Mouse (Mus musculus): ENCODE data around the gene Olfr229. TPM values are rescaled to one million over a fixed set of nuclear protein-coding genes. Genes with fewer than 3 reads are reported as not detected.

The Olfr229 gene
- polyA plus RNA-seq, 1 experiment from 2014 or later, result not detected

Other genes with a start within 250 kb of the Olfr229 start
- gene Olfr963, start 240.1 kb upstream of the Olfr229 start, polyA plus RNA-seq (2015; fragmentation: Nextera tagmentation; extraction: Ambion mirVana), result not detected in 2 replicates
- not detected in 2 replicates for gene Olfr149, start 200.2 kb upstream of the Olfr229 start, polyA plus RNA-seq (2015; fragmentation: Nextera tagmentation; extraction: Ambion mirVana)
- not detected in 2 replicates for gene Olfr965, start 196.0 kb upstream of the Olfr229 start, polyA plus RNA-seq (2015; fragmentation: Nextera tagmentation; extraction: Ambion mirVana)
- gene Olfr150, start 176.4 kb upstream of the Olfr229 start, polyA plus RNA-seq (2015; fragmentation: Nextera tagmentation; extraction: Ambion mirVana), result not detected in 2 replicates
- gene Olfr967, start 161.1 kb upstream of the Olfr229 start, polyA plus RNA-seq (2015; fragmentation: Nextera tagmentation; extraction: Ambion mirVana), result not detected in 2 replicates
- gene Olfr968, start 124.1 kb upstream of the Olfr229 start, polyA plus RNA-seq (2015; fragmentation: Nextera tagmentation; extraction: Ambion mirVana), result not detected in 2 replicates
- gene Olfr969, start 116.4 kb upstream of the Olfr229 start, polyA plus RNA-seq (2015; fragmentation: Nextera tagmentation; extraction: Ambion mirVana), result not detected in 2 replicates
- not detected in 2 replicates for gene Olfr970, start 98.5 kb upstream of the Olfr229 start, polyA plus RNA-seq (2015; fragmentation: Nextera tagmentation; extraction: Ambion mirVana)
- not detected in 2 replicates for gene Olfr971, start 70.5 kb upstream of the Olfr229 start, polyA plus RNA-seq (2015; fragmentation: Nextera tagmentation; extraction: Ambion mirVana)
- gene Olfr972, start 40.9 kb upstream of the Olfr229 start, polyA plus RNA-seq (2015; fragmentation: Nextera tagmentation; extraction: Ambion mirVana), result not detected in 2 replicates
- gene Olfr974, start 30.2 kb downstream of the Olfr229 start, polyA plus RNA-seq (2015; fragmentation: Nextera tagmentation; extraction: Ambion mirVana), result not detected in 2 replicates
- gene Olfr975, start 44.7 kb downstream of the Olfr229 start, polyA plus RNA-seq (2015; fragmentation: Nextera tagmentation; extraction: Ambion mirVana), result 0.04 TPM in 1 of 2 replicates, not detected in the other
- not detected in 2 replicates for gene Olfr976, start 53.8 kb downstream of the Olfr229 start, polyA plus RNA-seq (2015; fragmentation: Nextera tagmentation; extraction: Ambion mirVana)
- not detected in 2 replicates for gene Olfr978, start 84.8 kb downstream of the Olfr229 start, polyA plus RNA-seq (2015; fragmentation: Nextera tagmentation; extraction: Ambion mirVana)
- not detected in 2 replicates for gene Olfr979, start 96.1 kb downstream of the Olfr229 start, polyA plus RNA-seq (2015; fragmentation: Nextera tagmentation; extraction: Ambion mirVana)
- not detected in 2 replicates for gene Olfr980, start 102.2 kb downstream of the Olfr229 start, polyA plus RNA-seq (2015; fragmentation: Nextera tagmentation; extraction: Ambion mirVana)
- not detected in 2 replicates for gene Olfr981, start 114.1 kb downstream of the Olfr229 start, polyA plus RNA-seq (2015; fragmentation: Nextera tagmentation; extraction: Ambion mirVana)
- not detected in 2 replicates for gene Olfr982, start 166.5 kb downstream of the Olfr229 start, polyA plus RNA-seq (2015; fragmentation: Nextera tagmentation; extraction: Ambion mirVana)
- gene Olfr983, start 186.3 kb downstream of the Olfr229 start, polyA plus RNA-seq (2015; fragmentation: Nextera tagmentation; extraction: Ambion mirVana), result not detected in 2 replicates
- gene Olfr984, start 206.9 kb downstream of the Olfr229 start, polyA plus RNA-seq (2015; fragmentation: Nextera tagmentation; extraction: Ambion mirVana), result not detected in 2 replicates
- gene Olfr985, start 222.8 kb downstream of the Olfr229 start, polyA plus RNA-seq (2015; fragmentation: Nextera tagmentation; extraction: Ambion mirVana), result not detected in 2 replicates
- not detected in 2 replicates for gene Tmem225, start 240.8 kb downstream of the Olfr229 start, polyA plus RNA-seq (2015; fragmentation: Nextera tagmentation; extraction: Ambion mirVana)

Data from stomach, embryonic 15.5 days (tissue).